Mouse (Mus musculus): ENCODE data around the gene Srrm1.

GRCm38 (mm10) chr4:135382316-135382715 lies 29.2 kb upstream of the Srrm1 start:
- TF ChIP-seq POLR2A (IDR thresholded peaks at IDR 0.05; ENCODE audit: insufficient read depth, low read depth, low read length) = no peak
- peak; percentile 99 for TF ChIP-seq CTCF (IDR thresholded peaks at IDR 0.05)
- TF ChIP-seq EP300 (IDR thresholded peaks at IDR 0.05; ENCODE audit: insufficient read depth, low read depth, low read length) = 0 out of 2 replicates have a peak, but pooled peaks have one; percentile 67
